ENCODE assay signal across 8 mouse cellular contexts in the genomic region with DNA sequence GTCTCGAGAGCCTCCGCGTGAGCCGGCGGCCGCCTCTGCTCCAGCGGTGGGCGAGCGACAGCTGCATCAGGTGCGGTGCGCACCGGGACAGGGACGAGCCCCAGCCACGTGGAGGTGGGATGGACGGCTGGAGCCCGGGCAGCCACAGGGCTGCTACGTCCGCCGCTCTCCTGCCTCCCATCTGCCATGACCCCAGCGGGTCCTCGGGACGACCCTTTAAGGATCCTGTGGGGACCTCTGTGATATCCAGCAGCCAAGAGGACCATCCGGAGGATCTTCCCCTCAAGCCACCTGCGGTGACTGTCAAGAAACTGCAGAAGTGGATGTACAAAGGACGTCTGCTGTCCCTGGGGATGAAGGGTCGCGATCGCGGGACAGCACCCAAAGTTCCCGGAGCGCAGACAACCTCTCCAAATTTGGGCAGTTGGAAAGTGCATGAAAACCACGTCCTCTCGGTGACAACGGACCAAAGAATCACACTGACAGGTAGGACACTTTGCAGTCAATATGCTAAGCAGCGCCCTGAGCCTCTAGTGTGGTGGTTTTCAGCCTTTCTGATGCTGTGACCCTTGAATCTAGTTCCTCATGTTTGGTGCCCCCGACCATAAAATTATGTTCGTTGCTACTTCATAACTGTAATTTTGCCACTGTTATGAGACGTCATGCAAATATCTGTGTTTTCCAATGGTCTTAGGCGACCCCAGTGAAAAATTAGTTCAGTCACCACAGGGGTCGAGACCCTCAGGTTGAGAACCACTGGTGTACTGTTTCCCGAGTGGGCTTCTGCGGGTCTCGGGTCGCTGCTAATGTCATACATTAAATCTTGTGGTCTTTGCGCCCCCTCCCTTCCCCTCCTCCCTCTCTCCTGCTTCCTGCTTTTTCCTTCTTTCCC. TPM values are rescaled to one million over a fixed set of nuclear protein-coding genes. Genes with fewer than 3 reads are reported as not detected.
A peak's percentile ranks its signal among the peaks of the same experiment; 100 is the strongest.
DNase-seq lines count a peak whose midpoint lies in the region; ATAC-seq and TF ChIP-seq lines count a peak whose summit lies in the region.

No protein-coding gene starts in this region.

- no peak overlapping the region for H3K27ac ChIP-seq in forebrain, embryonic 11.5 days (ENCODE audit: low read depth, low read length)
- H3K27ac ChIP-seq in limb, embryonic 14.5 days (replicated peaks; ENCODE audit: low read depth, low read length) = no peak overlapping the region
- peak overlapping the region; percentile 94 for H3K27ac ChIP-seq in stomach, embryonic 14.5 days (ENCODE audit: low read length)

- H3K36me3 ChIP-seq in forebrain, embryonic 11.5 days (ENCODE audit: control insufficient read depth, insufficient read depth, low read length) = no peaks in the 10 kb centered on the region
- no peaks in the 10 kb centered on the region for H3K36me3 ChIP-seq in limb, embryonic 14.5 days (ENCODE audit: control insufficient read depth, insufficient read depth, low read length)
- no peaks in the 10 kb centered on the region for H3K36me3 ChIP-seq in stomach, embryonic 14.5 days (ENCODE audit: control insufficient read depth, insufficient read depth, low read length)

- H3K27me3 ChIP-seq in forebrain, embryonic 11.5 days (ENCODE audit: control insufficient read depth, insufficient read depth, low read length) = peaks cover 9% of the 10 kb centered on the region
- H3K27me3 ChIP-seq in limb, embryonic 14.5 days (ENCODE audit: control insufficient read depth, insufficient read depth, low read length) = no peaks in the 10 kb centered on the region
- H3K27me3 ChIP-seq in stomach, embryonic 14.5 days (ENCODE audit: control insufficient read depth, insufficient read depth, low read length) = no peaks in the 10 kb centered on the region

- peak; percentile 89 for DNase-seq in heart, adult 11 months
- no peak for DNase-seq in heart, adult 8-10 months (ENCODE audit: low spot score)
- peak; percentile 56 for DNase-seq in forebrain, embryonic 11.5 days (ENCODE audit: low spot score)
- DNase-seq in limb, embryonic 14.5 days (ENCODE audit: low spot score) = no peak
- DNase-seq in left cerebral cortex, adult 9 months (ENCODE audit: low spot score in 2 of 2) = no peak
- DNase-seq in spleen, postnatal 4 days (ENCODE audit: low spot score in 2 of 2) = no peak

- peak overlapping the region; percentile 69 for H3K9ac ChIP-seq in forebrain, embryonic 11.5 days (ENCODE audit: low read length)
- peak overlapping the region; percentile 77 for H3K9ac ChIP-seq in limb, embryonic 14.5 days (ENCODE audit: low read depth, low read length, severe bottlenecking)
- H3K9ac ChIP-seq in stomach, embryonic 14.5 days (replicated peaks; ENCODE audit: low read depth, low read length) = peak overlapping the region; percentile 78

- no peak for TF ChIP-seq POLR2A in limb, embryonic 14.5 days (IDR thresholded peaks at IDR 0.05; ENCODE audit: borderline replicate concordance, extremely low read depth, insufficient read depth, insufficient read length)

- H3K4me3 ChIP-seq in forebrain, embryonic 11.5 days (ENCODE audit: low read depth, low read length) = peak overlapping the region; percentile 66
- H3K4me3 ChIP-seq in limb, embryonic 14.5 days (replicated peaks; ENCODE audit: low read length) = peak overlapping the region; percentile 76
- peak overlapping the region; percentile 72 for H3K4me3 ChIP-seq in stomach, embryonic 14.5 days (ENCODE audit: low read depth, low read length)

- H3K4me1 ChIP-seq in forebrain, embryonic 11.5 days (replicated peaks; ENCODE audit: control insufficient read depth, insufficient read depth, low read length) = 0 out of 2 replicates have a peak, but pooled peaks cover 2% of the 10 kb centered on the region
- peaks cover 22% of the 10 kb centered on the region for H3K4me1 ChIP-seq in limb, embryonic 14.5 days (ENCODE audit: control insufficient read depth, insufficient read depth, low read length)
- H3K4me1 ChIP-seq in stomach, embryonic 14.5 days (ENCODE audit: control insufficient read depth, insufficient read depth, low read length) = peaks cover 9% of the 10 kb centered on the region; the same call in 1 of the 2 replicates

- H3K4me2 ChIP-seq in forebrain, embryonic 11.5 days (ENCODE audit: low read depth, low read length, severe bottlenecking) = peak overlapping the region; percentile 74
- H3K4me2 ChIP-seq in limb, embryonic 14.5 days (replicated peaks; ENCODE audit: low read depth, low read length, severe bottlenecking) = peak overlapping the region; percentile 94
- H3K4me2 ChIP-seq in stomach, embryonic 14.5 days (replicated peaks; ENCODE audit: low read depth, low read length) = peak overlapping the region; percentile 84

- no peaks in the 10 kb centered on the region for H3K9me3 ChIP-seq in forebrain, embryonic 11.5 days (ENCODE audit: control insufficient read depth, low read length)
- H3K9me3 ChIP-seq in limb, embryonic 14.5 days (ENCODE audit: control insufficient read depth, low read length) = no peaks in the 10 kb centered on the region
- no peaks in the 10 kb centered on the region for H3K9me3 ChIP-seq in stomach, embryonic 14.5 days (ENCODE audit: control insufficient read depth, low read depth, low read length)

- ATAC-seq in CD4-positive, CD25-positive, alpha-beta regulatory T cell, adult 4 months = peak; percentile 23
- ATAC-seq in forebrain, embryonic 11.5 days (replicated peaks; ENCODE audit: low FRiP score) = peak; percentile 34
- ATAC-seq in limb, embryonic 14.5 days (ENCODE audit: low FRiP score, low read depth) = no peak
- peak; percentile 34; the same call in 1 of the 2 replicates for ATAC-seq in stomach, embryonic 14.5 days (ENCODE audit: insufficient number of reproducible peaks, insufficient read depth, low FRiP score, low read depth)

- WGBS in forebrain, embryonic 11.5 days = under 1% methylated on average over 45 of the region's 45 CpGs
- under 1% methylated on average over 45 of the region's 45 CpGs for WGBS in limb, embryonic 14.5 days
- 1% methylated on average over 45 of the region's 45 CpGs for whole genome bisulfite sequencing in stomach, embryonic 14.5 days

RNA-seq across cellular contexts. Expression of gene Syde2, which starts 1.3 kb away (rescaled TPM):
- total RNA-seq in heart, adult 8-10 months (2022) = 10 to 100 TPM; 16.7 to 21.8 (median 19.0) TPM
- not detected for polyA plus RNA-seq in CD4-positive, CD25-positive, alpha-beta regulatory T cell, adult 4 months (2017; shearing (Covaris generic))
- polyA plus RNA-seq in forebrain, embryonic 11.5 days (2014; fragmentation: Nextera tagmentation; extraction: Ambion mirVana) = 1.6 and 2.0 TPM in 2 replicates
- 5.3 and 6.0 TPM in 2 replicates for polyA plus RNA-seq in limb, embryonic 14.5 days (2012; rRNA removed)
- 2.6 and 2.8 TPM in 2 replicates for polyA plus RNA-seq in limb, embryonic 14.5 days (2014; fragmentation: Nextera tagmentation; extraction: Ambion mirVana)
- polyA plus RNA-seq in stomach, embryonic 14.5 days (2014; fragmentation: Nextera tagmentation; extraction: Ambion mirVana) = 3.1 and 3.8 TPM in 2 replicates

RNA-seq across cellular contexts. Expression of gene 2410004B18Rik, which starts 51.1 kb away (rescaled TPM):
- 10 to 100 TPM; 13.2 to 21.6 (median 18.0) TPM for total RNA-seq in heart, adult 8-10 months (2022)
- polyA plus RNA-seq in CD4-positive, CD25-positive, alpha-beta regulatory T cell, adult 4 months (2017; shearing (Covaris generic)) = 10 to 100 TPM; 18.9 to 21.5 TPM
- 57.6 and 59.5 TPM in 2 replicates for polyA plus RNA-seq in forebrain, embryonic 11.5 days (2014; fragmentation: Nextera tagmentation; extraction: Ambion mirVana)
- 25.9 and 31.2 TPM in 2 replicates for polyA plus RNA-seq in limb, embryonic 14.5 days (2012; rRNA removed)
- polyA plus RNA-seq in limb, embryonic 14.5 days (2014; fragmentation: Nextera tagmentation; extraction: Ambion mirVana) = 45.6 and 47.8 TPM in 2 replicates
- polyA plus RNA-seq in stomach, embryonic 14.5 days (2014; fragmentation: Nextera tagmentation; extraction: Ambion mirVana) = 41.5 and 45.1 TPM in 2 replicates

Comparison
In these comparisons a context has a peak if more than half of its experiments do, and no peak if none do; other contexts are left out.
1. DNase-seq: peak in heart, adult 11 months (single experiment) and forebrain, embryonic 11.5 days (single experiment); none in heart, adult 8-10 months (single experiment), limb, embryonic 14.5 days (single experiment), left cerebral cortex, adult 9 months (0 of 2) and spleen, postnatal 4 days (0 of 2).
2. Peak in every context shown above with its lines, with median percentiles within 50 percentile points of each other: H3K4me2 ChIP-seq, H3K4me3 ChIP-seq and H3K9ac ChIP-seq.